Mouse (Mus musculus) E14TG2a.4 (cell line): ENCODE data around the gene Krt10.

Experiments
- CTCF ChIP-seq: conservative IDR thresholded peaks from 2 replicates; pipeline ENCODE4 v1.5.1; 2014; ENCODE audit warnings: low read length
- NANOG ChIP-seq: IDR thresholded peaks from 2 replicates; pipeline ENCODE4 v1.6.1; 2014; ENCODE audit warnings: borderline replicate concordance, low read length, mixed read lengths

DNA sequence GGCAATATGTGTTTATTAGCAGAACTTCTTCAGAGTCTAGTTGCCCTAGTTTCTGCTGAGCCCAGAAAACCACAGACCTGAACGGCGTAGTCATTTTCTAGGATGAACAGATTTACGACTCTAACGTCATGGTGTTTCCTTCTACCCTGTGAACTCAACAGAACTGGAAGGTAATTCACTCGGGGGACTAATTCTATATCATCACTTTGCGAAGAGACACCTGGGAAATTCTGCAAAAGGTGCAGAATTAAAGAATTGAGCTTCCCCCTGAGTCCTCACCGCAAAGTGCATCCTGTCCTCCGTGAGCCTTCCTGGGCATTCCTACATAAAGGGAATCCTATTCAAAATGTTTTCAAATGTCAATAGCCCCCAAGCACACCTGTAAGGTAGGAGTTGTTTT is 27.7 kb downstream of the Krt10 start:
- no peak for TF ChIP-seq CTCF
- no peak for TF ChIP-seq NANOG
